Mouse (Mus musculus) heart, adult 2 months (tissue): ENCODE data around the gene Limch1.

Source experiments
- CTCF ChIP-seq: fragments of 200-600 bp; IDR thresholded peaks from 2 replicates; pipeline ENCODE4 v1.8.1; 2022; ENCODE audit warnings: antibody characterized with exemption, mild to moderate bottlenecking, moderate library complexity
- EP300 ChIP-seq: fragments of 200-500 bp; IDR thresholded peaks from 2 replicates; pipeline ENCODE4 v1.6.1; 2011; ENCODE audit warnings: low read depth, low read length, control low read depth; ENCODE audit not compliant: insufficient read depth
- POLR2A ChIP-seq: fragments of 200-500 bp; IDR thresholded peaks from 2 replicates; pipeline ENCODE4 v1.6.1; 2011; ENCODE audit warnings: mild to moderate bottlenecking, low read depth, low read length, control low read depth; ENCODE audit not compliant: insufficient read depth

DNA sequence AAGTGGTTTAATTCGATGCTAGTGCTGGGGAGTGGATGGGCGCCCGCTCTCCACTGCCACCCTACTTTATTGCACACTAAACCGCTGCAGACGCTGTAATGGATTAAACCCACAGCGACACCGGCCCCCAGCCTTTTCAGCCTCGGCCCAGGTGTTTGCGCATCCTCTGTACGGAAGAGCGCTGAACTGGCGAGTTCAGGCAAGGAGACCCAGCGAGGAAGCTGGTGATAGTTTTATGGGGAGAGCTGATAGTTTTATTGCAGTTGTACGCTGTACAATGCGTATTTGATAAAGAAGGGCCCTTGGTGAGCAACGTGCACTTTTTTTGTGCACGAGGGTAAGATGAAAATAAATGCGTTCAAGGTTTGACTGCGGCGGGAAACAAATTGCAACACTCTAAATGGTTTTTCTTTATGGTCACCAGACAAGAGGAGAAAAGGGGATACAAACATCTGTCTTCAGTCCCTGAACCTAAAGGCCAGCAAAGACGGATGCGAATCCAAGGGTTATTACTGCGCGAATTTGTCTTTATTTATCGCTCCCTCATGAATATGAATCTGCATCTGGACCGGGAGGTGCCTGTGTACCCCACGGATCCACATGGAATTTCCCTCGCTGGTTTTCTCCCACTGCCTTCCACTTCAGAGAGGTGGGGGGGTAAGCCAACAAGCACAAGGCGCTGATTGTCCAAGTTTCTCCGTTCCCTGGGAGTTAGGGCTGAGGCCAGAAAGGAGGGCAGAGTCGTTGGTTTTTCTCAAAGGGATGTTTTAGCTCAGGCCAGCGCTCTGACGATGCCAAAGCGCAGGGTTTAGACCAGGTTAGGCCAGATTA is 355.2 kb downstream of the Limch1 start:
- TF ChIP-seq POLR2A (no peak), CTCF (no peak), EP300 (no peak)
